11 mouse cellular contexts compared by ENCODE assay signal in genomic region chrX:105167217-105167616, GRCm38 (mm10). TPM values are rescaled to one million over a fixed set of nuclear protein-coding genes. Genes with fewer than 3 reads are reported as not detected.
DNase-seq lines count a peak whose midpoint lies in the region; ATAC-seq and TF ChIP-seq lines count a peak whose summit lies in the region.
"Had no signal": no experiment of that assay in that cellular context is flagged by ENCODE, and none has a peak within 500 bp of the region (broad histone marks: within the 10 kb centered on the region; RNA-seq: fewer than 3 reads in every experiment).

No protein-coding gene starts in this region.

- peak; percentile 62 for TF ChIP-seq CTCF in layer of hippocampus, adult 2 months (conservative IDR thresholded peaks at IDR 0.05)
- TF ChIP-seq CTCF in brain, embryonic 14.5 days (IDR thresholded peaks at IDR 0.05; ENCODE audit: borderline replicate concordance, extremely low read depth, insufficient read depth, insufficient read length): no peak

- H3K4me1 ChIP-seq in kidney, embryonic 15.5 days: no peaks in the 10 kb centered on the region

- H3K36me3 ChIP-seq in kidney, embryonic 15.5 days: no peaks in the 10 kb centered on the region

- no peak for TF ChIP-seq POLR2A in brain, embryonic 14.5 days (IDR thresholded peaks at IDR 0.05; ENCODE audit: borderline replicate concordance, extremely low read depth, insufficient read depth, insufficient read length, poor library complexity, severe bottlenecking)

- WGBS in kidney, embryonic 15.5 days: 70% methylated on average over 2 of the region's 2 CpGs

- no peak overlapping the region for H3K4me3 ChIP-seq in layer of hippocampus, adult 2 months
- no peak overlapping the region for H3K4me3 ChIP-seq in kidney, embryonic 15.5 days (replicated peaks)
- H3K4me3 ChIP-seq: erythroblast, embryonic 14.5 days had no signal

- H3K9ac ChIP-seq in kidney, embryonic 15.5 days: no peak overlapping the region

- peaks cover 35% of the 10 kb centered on the region for H3K27me3 ChIP-seq in kidney, embryonic 15.5 days

- H3K9me3 ChIP-seq in kidney, embryonic 15.5 days (replicated peaks): no peaks in the 10 kb centered on the region

- DNase-seq in layer of hippocampus, adult 2 months (ENCODE audit: low spot score in 2 of 2): no peak
- no peak for DNase-seq in layer of hippocampus, postnatal 25 days (ENCODE audit: extremely low spot score in 1 of 2, low spot score in 1 of 2)
- DNase-seq in MEL-GATA-1-ER (ENCODE audit: extremely low read depth, low read depth): peak; percentile 6
- DNase-seq in brain, embryonic 14.5 days (ENCODE audit: low read depth): peak; percentile 27
- peak; percentile 5 for DNase-seq in retina, embryonic 14.5 days (ENCODE audit: low spot score)
- no peak for DNase-seq in thymus, postnatal 36 days
- DNase-seq: gastrocnemius, postnatal 14 days; heart, postnatal 4 days; kidney, postnatal 36 days had no signal

- H3K27ac ChIP-seq in layer of hippocampus, adult 2 months: no peak overlapping the region
- no peak overlapping the region for H3K27ac ChIP-seq in kidney, embryonic 15.5 days

- no peak for ATAC-seq in kidney, embryonic 15.5 days (replicated peaks; ENCODE audit: low FRiP score)

- no peak overlapping the region for H3K4me2 ChIP-seq in kidney, embryonic 15.5 days

RNA-seq across cellular contexts. Expression of gene Magee1, which starts 47.0 kb away (rescaled TPM):
- 100 to 1,000 TPM; 138 to 146 TPM for total RNA-seq in layer of hippocampus, adult 2 months (2021)
- total RNA-seq in layer of hippocampus, postnatal 25 days (2021): 100 to 1,000 TPM; 137 to 140 TPM
- 118 and 144 TPM in 2 replicates for polyA plus RNA-seq in brain, embryonic 14.5 days (2012; rRNA removed)
- 16.0 and 18.1 TPM in 2 replicates for polyA plus RNA-seq in kidney, embryonic 15.5 days (2015; fragmentation: Nextera tagmentation; extraction: Ambion mirVana)

Comparison
In these comparisons a context has a peak if more than half of its experiments do, and no peak if none do; other contexts are left out.
1. DNase-seq: peak in MEL-GATA-1-ER (single experiment), brain, embryonic 14.5 days (single experiment) and retina, embryonic 14.5 days (single experiment); none in layer of hippocampus, adult 2 months (0 of 2), layer of hippocampus, postnatal 25 days (0 of 2) and thymus, postnatal 36 days (0 of 2).